Mouse (Mus musculus): ENCODE results near the gene Terf2ip. TPM values are rescaled to one million over a fixed set of nuclear protein-coding genes. Genes with fewer than 3 reads are reported as not detected.

The Terf2ip gene
- polyA plus RNA-seq (2014; fragmentation: Nextera tagmentation; extraction: Ambion mirVana), result 22.3 and 24.7 TPM in 2 replicates

GRCm38 (mm10) chr8:112010997-112011815 lies at the start of gene Terf2ip, which contains the start of gene Kars:
Gene Terf2ip, plus strand, starts transcription at chr8:112011398.
Gene Kars, minus strand, starts transcription at chr8:112011323.
- under 1% methylated on average over 61 of the region's 61 CpGs for WGBS
- no peaks in the 10 kb centered on the region for H3K9me3 ChIP-seq (ENCODE audit: control insufficient read depth, low read depth, low read length)
- no peaks in the 10 kb centered on the region for H3K27me3 ChIP-seq (ENCODE audit: control insufficient read depth, insufficient read depth, low read length)
- peak within 1 kb of the TSS; percentile 76 for H3K27ac ChIP-seq (ENCODE audit: low read length)
- H3K9ac ChIP-seq (replicated peaks; ENCODE audit: low read depth, low read length), result peak within 1 kb of the TSS; percentile 72
- ATAC-seq (ENCODE audit: insufficient number of reproducible peaks, insufficient read depth, low FRiP score, low read depth), result peak; percentile 92
- peak within 1 kb of the TSS; percentile 85 for H3K4me2 ChIP-seq (replicated peaks; ENCODE audit: low read depth, low read length)
- peaks cover 15% of the 10 kb centered on the region; the same call in 1 of the 2 replicates for H3K36me3 ChIP-seq (ENCODE audit: control insufficient read depth, insufficient read depth, low read length)
- peaks cover 16% of the 10 kb centered on the region for H3K4me1 ChIP-seq (ENCODE audit: control insufficient read depth, insufficient read depth, low read length)
- H3K4me3 ChIP-seq (ENCODE audit: low read depth, low read length), result peak within 1 kb of the TSS; percentile 94

DNA sequence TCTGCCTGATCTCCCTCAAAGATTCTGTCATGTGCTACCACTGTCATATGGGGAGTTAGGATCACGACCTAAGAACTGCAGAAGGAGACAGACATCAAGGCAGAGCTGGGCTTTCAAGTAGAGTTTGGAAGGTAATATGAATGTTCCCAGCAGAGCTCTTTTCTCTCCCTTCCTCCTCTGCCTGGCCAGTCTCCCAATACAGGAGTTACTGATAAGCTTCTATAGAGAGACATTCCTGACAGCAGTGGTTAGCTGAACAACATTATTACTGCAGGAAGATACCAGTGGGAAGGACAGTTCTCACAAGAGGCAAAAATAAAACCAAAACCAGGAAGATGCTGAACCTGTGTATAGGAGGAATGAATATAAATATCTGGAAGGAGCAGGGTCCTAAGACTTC lies 48.6 kb upstream of the Terf2ip start:
- WGBS, result 63% methylated on average over 1 of the region's 1 CpGs
- H3K4me1 ChIP-seq (ENCODE audit: control insufficient read depth, insufficient read depth, low read length), result no peaks in the 10 kb centered on the region
- H3K9me3 ChIP-seq (ENCODE audit: control insufficient read depth, low read depth, low read length), result no peaks in the 10 kb centered on the region
- H3K36me3 ChIP-seq (ENCODE audit: control insufficient read depth, insufficient read depth, low read length), result no peaks in the 10 kb centered on the region
- no peak for ATAC-seq (ENCODE audit: insufficient number of reproducible peaks, insufficient read depth, low FRiP score, low read depth)
- no peak overlapping the region for H3K4me2 ChIP-seq (replicated peaks; ENCODE audit: low read depth, low read length)
- no peak overlapping the region for H3K9ac ChIP-seq (replicated peaks; ENCODE audit: low read depth, low read length)
- no peak overlapping the region for H3K4me3 ChIP-seq (ENCODE audit: low read depth, low read length)
- H3K27me3 ChIP-seq (ENCODE audit: control insufficient read depth, insufficient read depth, low read length), result no peaks in the 10 kb centered on the region
- H3K27ac ChIP-seq (ENCODE audit: low read length), result no peak overlapping the region

DNA sequence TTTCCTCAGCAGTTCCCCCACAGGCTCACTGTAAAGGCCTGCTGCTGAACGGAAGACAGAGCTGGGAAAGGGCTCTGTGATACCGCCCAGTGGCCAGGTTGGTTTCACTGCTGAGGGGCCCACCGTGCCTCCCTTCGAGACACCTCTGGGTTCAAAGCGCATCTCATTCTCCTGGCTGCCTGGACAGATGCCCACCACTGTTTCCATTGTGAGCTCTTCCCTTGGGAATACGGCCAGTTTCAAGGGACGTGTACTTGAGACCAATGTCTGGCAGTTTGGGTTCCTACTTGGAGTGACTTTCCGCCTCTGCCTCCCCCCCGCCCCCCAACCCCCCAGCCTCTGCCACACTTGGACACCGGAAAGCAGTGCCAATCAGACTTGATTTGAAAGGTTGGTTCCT lies 48.1 kb upstream of the Terf2ip start:
- H3K9me3 ChIP-seq (ENCODE audit: control insufficient read depth, low read depth, low read length), result no peaks in the 10 kb centered on the region
- ATAC-seq (ENCODE audit: insufficient number of reproducible peaks, insufficient read depth, low FRiP score, low read depth), result no peak
- 75% methylated on average over 10 of the region's 10 CpGs for WGBS
- H3K4me2 ChIP-seq (replicated peaks; ENCODE audit: low read depth, low read length), result no peak overlapping the region
- H3K9ac ChIP-seq (replicated peaks; ENCODE audit: low read depth, low read length), result no peak overlapping the region
- H3K27ac ChIP-seq (ENCODE audit: low read length), result no peak overlapping the region
- H3K27me3 ChIP-seq (ENCODE audit: control insufficient read depth, insufficient read depth, low read length), result no peaks in the 10 kb centered on the region
- H3K4me3 ChIP-seq (ENCODE audit: low read depth, low read length), result no peak overlapping the region
- no peaks in the 10 kb centered on the region for H3K4me1 ChIP-seq (ENCODE audit: control insufficient read depth, insufficient read depth, low read length)
- H3K36me3 ChIP-seq (ENCODE audit: control insufficient read depth, insufficient read depth, low read length), result no peaks in the 10 kb centered on the region; the same call in 1 of the 2 replicates

- no peak for ATAC-seq (ENCODE audit: insufficient number of reproducible peaks, insufficient read depth, low FRiP score, low read depth)
- H3K9me3 ChIP-seq (ENCODE audit: control insufficient read depth, low read depth, low read length), result no peaks in the 10 kb centered on the region
- H3K4me2 ChIP-seq (replicated peaks; ENCODE audit: low read depth, low read length), result no peak overlapping the region
- H3K27ac ChIP-seq (ENCODE audit: low read length), result no peak overlapping the region
- H3K4me1 ChIP-seq (ENCODE audit: control insufficient read depth, insufficient read depth, low read length), result no peaks in the 10 kb centered on the region
- WGBS, result 91% methylated on average over 4 of the region's 4 CpGs
- no peak overlapping the region for H3K4me3 ChIP-seq (ENCODE audit: low read depth, low read length)
- no peaks in the 10 kb centered on the region for H3K27me3 ChIP-seq (ENCODE audit: control insufficient read depth, insufficient read depth, low read length)
- no peak overlapping the region for H3K9ac ChIP-seq (replicated peaks; ENCODE audit: low read depth, low read length)
- no peaks in the 10 kb centered on the region; the same call in none of the 2 replicates for H3K36me3 ChIP-seq (ENCODE audit: control insufficient read depth, insufficient read depth, low read length)
These were observed 47.7 kb upstream of the Terf2ip start for GRCm38 (mm10) chr8:111963546-111963945.

GRCm38 (mm10) chr8:111964351-111964750 lies 46.8 kb upstream of the Terf2ip start:
- H3K9me3 ChIP-seq (ENCODE audit: control insufficient read depth, low read depth, low read length), result no peaks in the 10 kb centered on the region
- no peaks in the 10 kb centered on the region; the same call in none of the 2 replicates for H3K36me3 ChIP-seq (ENCODE audit: control insufficient read depth, insufficient read depth, low read length)
- no peaks in the 10 kb centered on the region for H3K4me1 ChIP-seq (ENCODE audit: control insufficient read depth, insufficient read depth, low read length)
- no peak overlapping the region for H3K4me2 ChIP-seq (replicated peaks; ENCODE audit: low read depth, low read length)
- no peak for ATAC-seq (ENCODE audit: insufficient number of reproducible peaks, insufficient read depth, low FRiP score, low read depth)
- H3K27ac ChIP-seq (ENCODE audit: low read length), result no peak overlapping the region
- no peak overlapping the region for H3K9ac ChIP-seq (replicated peaks; ENCODE audit: low read depth, low read length)
- H3K27me3 ChIP-seq (ENCODE audit: control insufficient read depth, insufficient read depth, low read length), result no peaks in the 10 kb centered on the region
- WGBS, result 51% methylated on average over 5 of the region's 5 CpGs
- H3K4me3 ChIP-seq (ENCODE audit: low read depth, low read length), result no peak overlapping the region

DNA sequence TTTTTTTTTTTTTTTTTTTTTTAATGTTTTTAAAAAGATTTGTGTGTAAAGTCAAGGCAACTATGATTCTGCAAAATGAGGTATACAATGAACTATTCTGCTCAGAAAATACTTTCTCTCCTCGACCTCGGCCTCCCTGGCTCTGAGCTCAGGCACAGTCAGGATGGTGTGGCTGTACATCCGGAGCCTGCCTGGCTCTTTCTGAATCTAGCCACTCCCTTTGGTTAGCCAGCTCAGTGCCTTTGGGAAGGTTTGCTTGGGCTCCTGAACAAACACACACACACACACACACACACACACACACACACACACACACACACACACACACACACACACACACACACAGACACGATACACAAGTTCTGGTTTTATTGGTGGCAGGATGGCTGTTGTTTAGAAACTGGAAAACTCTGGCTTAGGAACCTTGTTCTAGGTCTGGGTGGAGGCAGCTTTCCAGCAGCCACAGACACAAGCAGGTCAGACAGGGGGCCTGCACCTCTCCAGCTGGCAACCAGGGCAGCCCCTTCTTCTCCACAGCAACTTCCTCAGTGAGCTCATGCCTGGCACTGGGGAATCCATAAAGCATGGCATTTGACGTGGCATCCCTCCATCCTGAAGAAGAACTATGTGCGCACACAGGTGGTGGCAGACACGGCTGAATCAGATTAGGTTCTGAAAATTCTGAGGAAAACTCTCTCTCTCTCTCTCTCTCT lies 46.2 kb upstream of the Terf2ip start:
- no peaks in the 10 kb centered on the region for H3K4me1 ChIP-seq (ENCODE audit: control insufficient read depth, insufficient read depth, low read length)
- H3K27me3 ChIP-seq (ENCODE audit: control insufficient read depth, insufficient read depth, low read length), result no peaks in the 10 kb centered on the region
- no peak overlapping the region for H3K4me2 ChIP-seq (replicated peaks; ENCODE audit: low read depth, low read length)
- H3K4me3 ChIP-seq (ENCODE audit: low read depth, low read length), result no peak overlapping the region
- no peak overlapping the region for H3K27ac ChIP-seq (ENCODE audit: low read length)
- no peak for ATAC-seq (ENCODE audit: insufficient number of reproducible peaks, insufficient read depth, low FRiP score, low read depth)
- no peak overlapping the region for H3K9ac ChIP-seq (replicated peaks; ENCODE audit: low read depth, low read length)
- 69% methylated on average over 7 of the region's 7 CpGs for WGBS
- H3K9me3 ChIP-seq (ENCODE audit: control insufficient read depth, low read depth, low read length), result no peaks in the 10 kb centered on the region
- H3K36me3 ChIP-seq (ENCODE audit: control insufficient read depth, insufficient read depth, low read length), result no peaks in the 10 kb centered on the region; the same call in none of the 2 replicates

GRCm38 (mm10) chr8:111967246-111967870 lies 43.8 kb upstream of the Terf2ip start:
- ATAC-seq (ENCODE audit: insufficient number of reproducible peaks, insufficient read depth, low FRiP score, low read depth), result no peak
- no peak overlapping the region for H3K9ac ChIP-seq (replicated peaks; ENCODE audit: low read depth, low read length)
- no peak overlapping the region for H3K4me2 ChIP-seq (replicated peaks; ENCODE audit: low read depth, low read length)
- no peaks in the 10 kb centered on the region for H3K27me3 ChIP-seq (ENCODE audit: control insufficient read depth, insufficient read depth, low read length)
- H3K4me1 ChIP-seq (ENCODE audit: control insufficient read depth, insufficient read depth, low read length), result no peaks in the 10 kb centered on the region
- no peak overlapping the region for H3K4me3 ChIP-seq (ENCODE audit: low read depth, low read length)
- no peaks in the 10 kb centered on the region; the same call in none of the 2 replicates for H3K36me3 ChIP-seq (ENCODE audit: control insufficient read depth, insufficient read depth, low read length)
- WGBS, result 85% methylated on average over 5 of the region's 5 CpGs
- H3K27ac ChIP-seq (ENCODE audit: low read length), result no peak overlapping the region
- no peaks in the 10 kb centered on the region for H3K9me3 ChIP-seq (ENCODE audit: control insufficient read depth, low read depth, low read length)

GRCm38 (mm10) chr8:111968541-111968940 lies 42.7 kb upstream of the Terf2ip start:
- WGBS, result 81% methylated on average over 10 of the region's 10 CpGs
- no peaks in the 10 kb centered on the region for H3K27me3 ChIP-seq (ENCODE audit: control insufficient read depth, insufficient read depth, low read length)
- no peak overlapping the region for H3K4me3 ChIP-seq (ENCODE audit: low read depth, low read length)
- H3K4me1 ChIP-seq (ENCODE audit: control insufficient read depth, insufficient read depth, low read length), result no peaks in the 10 kb centered on the region
- no peak for ATAC-seq (ENCODE audit: insufficient number of reproducible peaks, insufficient read depth, low FRiP score, low read depth)
- no peak overlapping the region for H3K9ac ChIP-seq (replicated peaks; ENCODE audit: low read depth, low read length)
- no peak overlapping the region for H3K27ac ChIP-seq (ENCODE audit: low read length)
- no peak overlapping the region for H3K4me2 ChIP-seq (replicated peaks; ENCODE audit: low read depth, low read length)
- H3K36me3 ChIP-seq (ENCODE audit: control insufficient read depth, insufficient read depth, low read length), result no peaks in the 10 kb centered on the region; the same call in none of the 2 replicates
- no peaks in the 10 kb centered on the region for H3K9me3 ChIP-seq (ENCODE audit: control insufficient read depth, low read depth, low read length)

All from stomach, embryonic 14.5 days (tissue).